Mouse (Mus musculus): ENCODE measurements around the gene Pecam1. TPM values are rescaled to one million over a fixed set of nuclear protein-coding genes. Genes with fewer than 3 reads are reported as not detected.
A peak's percentile ranks its signal among the peaks of the same experiment; 100 is the strongest.

The Pecam1 gene
- polyA plus RNA-seq, 1 experiment from 2014 or later: 172 TPM

GRCm38 (mm10) chr11:106684027-106684426 is 66.4 kb downstream of the Pecam1 start:
- 68% methylated on average over 8 of the region's 8 CpGs for WGBS
- no peaks in the 10 kb centered on the region for H3K27me3 ChIP-seq (replicated peaks; ENCODE audit: insufficient read depth, low read length)
- DNase-seq (ENCODE audit: low spot score): no peak
- H3K4me3 ChIP-seq (ENCODE audit: low read depth, low read length): no peak overlapping the region
- H3K4me1 ChIP-seq (ENCODE audit: insufficient read depth, low read depth, low read length): no peaks in the 10 kb centered on the region
- H3K27ac ChIP-seq (ENCODE audit: low read length): no peak overlapping the region
- ATAC-seq: no peak
- H3K36me3 ChIP-seq (ENCODE audit: insufficient read depth, low read length): no peaks in the 10 kb centered on the region
- no peak overlapping the region for H3K4me2 ChIP-seq (replicated peaks; ENCODE audit: low read depth, low read length)
- TF ChIP-seq EP300 (IDR thresholded peaks at IDR 0.05) (no peak), CTCF (IDR thresholded peaks at IDR 0.05) (no peak)
- no peaks in the 10 kb centered on the region for H3K9me3 ChIP-seq (ENCODE audit: low read length)
- no peak overlapping the region for H3K9ac ChIP-seq (replicated peaks; ENCODE audit: low read depth)

GRCm38 (mm10) chr11:106683345-106683744 is 67.1 kb downstream of the Pecam1 start:
- no peaks in the 10 kb centered on the region for H3K27me3 ChIP-seq (replicated peaks; ENCODE audit: insufficient read depth, low read length)
- H3K9me3 ChIP-seq (ENCODE audit: low read length): no peaks in the 10 kb centered on the region
- ATAC-seq (no peak), DNase-seq (ENCODE audit: low spot score) (no peak)
- 70% methylated on average over 3 of the region's 3 CpGs for WGBS
- H3K4me2 ChIP-seq (replicated peaks; ENCODE audit: low read depth, low read length): no peak overlapping the region
- H3K27ac ChIP-seq (ENCODE audit: low read length): no peak overlapping the region
- peaks cover under 1% of the 10 kb centered on the region; the same call in 1 of the 2 replicates for H3K4me1 ChIP-seq (ENCODE audit: insufficient read depth, low read depth, low read length)
- H3K4me3 ChIP-seq (ENCODE audit: low read depth, low read length): no peak overlapping the region
- no peaks in the 10 kb centered on the region for H3K36me3 ChIP-seq (ENCODE audit: insufficient read depth, low read length)
- TF ChIP-seq EP300 (IDR thresholded peaks at IDR 0.05) (no peak), CTCF (IDR thresholded peaks at IDR 0.05) (no peak)
- no peak overlapping the region for H3K9ac ChIP-seq (replicated peaks; ENCODE audit: low read depth)

GRCm38 (mm10) chr11:106681138-106681537 is 69.3 kb downstream of the Pecam1 start:
- TF ChIP-seq CTCF (IDR thresholded peaks at IDR 0.05) (no peak), EP300 (IDR thresholded peaks at IDR 0.05) (no peak)
- 81% methylated on average over 6 of the region's 6 CpGs for WGBS
- Histone ChIP-seq H3K4me1 (ENCODE audit: insufficient read depth, low read depth, low read length) (peaks cover 3% of the 10 kb centered on the region; the same call in 1 of the 2 replicates), H3K27me3 (replicated peaks; ENCODE audit: insufficient read depth, low read length) (no peaks in the 10 kb centered on the region), H3K9ac (replicated peaks; ENCODE audit: low read depth) (no peak overlapping the region), H3K4me2 (replicated peaks; ENCODE audit: low read depth, low read length) (no peak overlapping the region), H3K36me3 (ENCODE audit: insufficient read depth, low read length) (no peaks in the 10 kb centered on the region), H3K27ac (ENCODE audit: low read length) (no peak overlapping the region), H3K9me3 (ENCODE audit: low read length) (no peaks in the 10 kb centered on the region), H3K4me3 (ENCODE audit: low read depth, low read length) (no peak overlapping the region)
- ATAC-seq: no peak
- no peak for DNase-seq (ENCODE audit: low spot score)

- H3K4me1 ChIP-seq (ENCODE audit: insufficient read depth, low read depth, low read length): peaks cover 7% of the 10 kb centered on the region; the same call in 1 of the 2 replicates
- H3K4me2 ChIP-seq (replicated peaks; ENCODE audit: low read depth, low read length): no peak overlapping the region
- TF ChIP-seq EP300 (IDR thresholded peaks at IDR 0.05) (no peak), CTCF (IDR thresholded peaks at IDR 0.05) (peak; percentile 62)
- no peaks in the 10 kb centered on the region for H3K9me3 ChIP-seq (ENCODE audit: low read length)
- H3K36me3 ChIP-seq (ENCODE audit: insufficient read depth, low read length): no peaks in the 10 kb centered on the region
- DNase-seq (ENCODE audit: low spot score) (peak; percentile 55), ATAC-seq (no peak)
- WGBS: 42% methylated on average over 6 of the region's 6 CpGs
- no peak overlapping the region for H3K9ac ChIP-seq (replicated peaks; ENCODE audit: low read depth)
- no peaks in the 10 kb centered on the region for H3K27me3 ChIP-seq (replicated peaks; ENCODE audit: insufficient read depth, low read length)
- no peak overlapping the region for H3K4me3 ChIP-seq (ENCODE audit: low read depth, low read length)
- H3K27ac ChIP-seq (ENCODE audit: low read length): no peak overlapping the region
Measured at GRCm38 (mm10) chr11:106679874-106680273, 70.6 kb downstream of the Pecam1 start.

- DNase-seq (ENCODE audit: low spot score) (peak; percentile 70), ATAC-seq (peak; percentile 53)
- H3K4me2 ChIP-seq (replicated peaks; ENCODE audit: low read depth, low read length): no peak overlapping the region
Measured at GRCm38 (mm10) chr11:106677910-106678591, 72.4 kb downstream of the Pecam1 start.

GRCm38 (mm10) chr11:106677331-106677730 is 73.1 kb downstream of the Pecam1 start:
- H3K27ac ChIP-seq (ENCODE audit: low read length): peak overlapping the region; percentile 11
- no peak for DNase-seq (ENCODE audit: low spot score)
- H3K4me1 ChIP-seq (ENCODE audit: insufficient read depth, low read depth, low read length): peaks cover 22% of the 10 kb centered on the region; the same call in 1 of the 2 replicates
- H3K9ac ChIP-seq (replicated peaks; ENCODE audit: low read depth): no peak overlapping the region
- no peaks in the 10 kb centered on the region for H3K36me3 ChIP-seq (ENCODE audit: insufficient read depth, low read length)
- 78% methylated on average over 4 of the region's 4 CpGs for WGBS
- no peak overlapping the region for H3K4me2 ChIP-seq (replicated peaks; ENCODE audit: low read depth, low read length)
- H3K9me3 ChIP-seq (ENCODE audit: low read length): no peaks in the 10 kb centered on the region
- no peak for ATAC-seq
- no peak overlapping the region for H3K4me3 ChIP-seq (ENCODE audit: low read depth, low read length)
- no peaks in the 10 kb centered on the region for H3K27me3 ChIP-seq (replicated peaks; ENCODE audit: insufficient read depth, low read length)
- TF ChIP-seq CTCF (IDR thresholded peaks at IDR 0.05): no peak
- no peak for TF ChIP-seq EP300 (IDR thresholded peaks at IDR 0.05)

More at GRCm38 (mm10) chr11:106677910-106678591, 72.4 kb downstream of the Pecam1 start:
- no peak overlapping the region for H3K4me3 ChIP-seq (ENCODE audit: low read depth, low read length)
- H3K9ac ChIP-seq (replicated peaks; ENCODE audit: low read depth): no peak overlapping the region
- WGBS: 51% methylated on average over 10 of the region's 10 CpGs
- H3K9me3 ChIP-seq (ENCODE audit: low read length): no peaks in the 10 kb centered on the region
- peaks cover 22% of the 10 kb centered on the region; the same call in 1 of the 2 replicates for H3K4me1 ChIP-seq (ENCODE audit: insufficient read depth, low read depth, low read length)
- peak overlapping the region; percentile 32; the same call in 1 of the 2 replicates for H3K27ac ChIP-seq (ENCODE audit: low read length)
- no peaks in the 10 kb centered on the region for H3K36me3 ChIP-seq (ENCODE audit: insufficient read depth, low read length)
- no peaks in the 10 kb centered on the region for H3K27me3 ChIP-seq (replicated peaks; ENCODE audit: insufficient read depth, low read length)
- peak; percentile 53 for TF ChIP-seq CTCF (IDR thresholded peaks at IDR 0.05)
- TF ChIP-seq EP300 (IDR thresholded peaks at IDR 0.05): peak; percentile 52; the same call in 1 of the 2 replicates

Data from lung, postnatal 0 days (tissue).